Mouse (Mus musculus): ENCODE results near the gene Glb1l.

- no peak for TF ChIP-seq GATA1 (IDR thresholded peaks at IDR 0.05; ENCODE audit: borderline replicate concordance, low read length)
- no peak for TF ChIP-seq FLI1 (IDR thresholded peaks at IDR 0.05; ENCODE audit: low read length)
Measured at GRCm38 (mm10) chr1:75221538-75221937, 10.9 kb upstream of the Glb1l start.

Measured in megakaryocyte, embryonic 14.5 days (primary cell).